In the genomic region with DNA sequence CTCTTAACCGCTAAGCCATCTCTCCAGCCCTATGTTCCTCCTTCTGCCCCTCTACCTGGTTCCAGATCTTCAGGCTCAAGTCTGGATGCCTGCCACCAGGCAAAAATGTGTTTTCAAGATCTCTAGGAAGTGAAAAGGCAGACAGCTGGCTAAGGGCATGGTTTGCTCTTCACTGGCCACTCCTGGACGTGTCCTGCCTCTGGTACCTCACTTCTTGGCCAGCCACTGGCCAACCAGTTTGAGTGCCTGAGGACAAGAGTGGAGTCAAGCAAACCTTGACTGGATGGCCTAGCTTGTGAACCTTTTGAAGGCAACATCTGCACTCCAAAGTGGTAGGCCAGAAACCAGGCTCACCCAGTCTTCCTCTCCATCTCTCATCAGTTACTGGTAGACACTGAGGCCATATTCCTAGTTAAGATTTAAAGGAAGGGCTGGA, we compare ENCODE assay signal across 9 mouse cellular contexts. TPM values are rescaled to one million over a fixed set of nuclear protein-coding genes. Genes with fewer than 3 reads are reported as not detected.
DNase-seq lines count a peak whose midpoint lies in the region; ATAC-seq and TF ChIP-seq lines count a peak whose summit lies in the region.
"Had no signal": no experiment of that assay in that cellular context is flagged by ENCODE, and none has a peak within 500 bp of the region (broad histone marks: within the 10 kb centered on the region; RNA-seq: fewer than 3 reads in every experiment).

No protein-coding gene starts in this region.

- peaks cover 17% of the 10 kb centered on the region for H3K36me3 ChIP-seq in neural tube, embryonic 15.5 days

- H3K9ac ChIP-seq in neural tube, embryonic 15.5 days (replicated peaks) = no peak overlapping the region
- H3K9ac ChIP-seq: limb, embryonic 12.5 days had no signal

- no peak for TF ChIP-seq CTCF in embryonic fibroblast, embryonic 13.5 days (IDR thresholded peaks at IDR 0.05; ENCODE audit: borderline replicate concordance, insufficient read depth, low read length)

- no peak overlapping the region for H3K4me3 ChIP-seq in embryonic fibroblast, embryonic 13.5 days (ENCODE audit: insufficient read depth, low read length)
- H3K4me3 ChIP-seq in neural tube, embryonic 15.5 days (replicated peaks) = no peak overlapping the region
- H3K4me3 ChIP-seq: limb, embryonic 12.5 days had no signal

- ATAC-seq in neural tube, embryonic 15.5 days (ENCODE audit: low FRiP score) = no peak

- H3K4me1 ChIP-seq in embryonic fibroblast, embryonic 13.5 days (ENCODE audit: control insufficient read depth, insufficient read depth, low read length) = no peaks in the 10 kb centered on the region
- peaks cover 15% of the 10 kb centered on the region for H3K4me1 ChIP-seq in neural tube, embryonic 15.5 days

- H3K27ac ChIP-seq in embryonic fibroblast, embryonic 13.5 days (ENCODE audit: insufficient read depth, low read length) = no peak overlapping the region
- H3K27ac ChIP-seq in neural tube, embryonic 15.5 days (replicated peaks) = 0 out of 2 replicates have a peak overlapping the region, but pooled peaks have one; percentile 33
- H3K27ac ChIP-seq: limb, embryonic 12.5 days had no signal

- peak; percentile 37 for DNase-seq in embryo, embryonic 9.5 days (ENCODE audit: extremely low spot score)
- DNase-seq in embryo, embryonic 10.5 days (ENCODE audit: low spot score) = no peak
- peak; percentile 64 for DNase-seq in lung, postnatal 10 days
- no peak for DNase-seq in lung, postnatal 36 days
- DNase-seq in frontal cortex, postnatal 36 days (ENCODE audit: low spot score in 2 of 2) = no peak
- no peak for DNase-seq in layer of hippocampus, postnatal 25 days (ENCODE audit: extremely low spot score in 1 of 2, low spot score in 1 of 2)

- TF ChIP-seq POLR2A in embryonic fibroblast, embryonic 13.5 days (IDR thresholded peaks at IDR 0.05; ENCODE audit: low read depth, low read length) = peak; percentile 45

- 83% methylated on average over 2 of the region's 2 CpGs for WGBS in neural tube, embryonic 15.5 days

- H3K27me3 ChIP-seq in neural tube, embryonic 15.5 days (replicated peaks) = no peaks in the 10 kb centered on the region
- H3K27me3 ChIP-seq: limb, embryonic 12.5 days had no signal

- H3K4me2 ChIP-seq in neural tube, embryonic 15.5 days = no peak overlapping the region
- H3K4me2 ChIP-seq: limb, embryonic 12.5 days had no signal

- no peaks in the 10 kb centered on the region for H3K9me3 ChIP-seq in neural tube, embryonic 15.5 days (replicated peaks)
- H3K9me3 ChIP-seq: limb, embryonic 12.5 days had no signal

RNA-seq across cellular contexts. Expression of a gene that starts 7.5 kb away (rescaled TPM):
- polyA plus RNA-seq in embryonic fibroblast, embryonic 13.5 days (2011; ENCODE audit: insufficient read length, low read depth, missing spikeins) = 50.8 and 58.6 TPM in 2 replicates
- 65.9 and 98.5 TPM in 2 replicates for polyA plus RNA-seq in neural tube, embryonic 15.5 days (2015; fragmentation: Nextera tagmentation; extraction: Ambion mirVana)
- total RNA-seq in layer of hippocampus, postnatal 25 days (2021) = 10 to 100 TPM; 14.0 to 16.9 TPM

RNA-seq across cellular contexts. Expression of a gene that starts 7.8 kb away (rescaled TPM):
- 339 and 513 TPM in 2 replicates for polyA plus RNA-seq in embryonic fibroblast, embryonic 13.5 days (2011; ENCODE audit: insufficient read length, low read depth, missing spikeins)
- 1,496 and 1,502 TPM in 2 replicates for polyA plus RNA-seq in neural tube, embryonic 15.5 days (2015; fragmentation: Nextera tagmentation; extraction: Ambion mirVana)
- 100 to 1,000 TPM; 281 to 291 TPM for total RNA-seq in layer of hippocampus, postnatal 25 days (2021)

RNA-seq across cellular contexts. Expression of a gene that starts 10.1 kb away (rescaled TPM):
- polyA plus RNA-seq in embryonic fibroblast, embryonic 13.5 days (2011; ENCODE audit: insufficient read length, low read depth, missing spikeins) = 16.9 and 18.8 TPM in 2 replicates
- 31.6 and 33.5 TPM in 2 replicates for polyA plus RNA-seq in neural tube, embryonic 15.5 days (2015; fragmentation: Nextera tagmentation; extraction: Ambion mirVana)
- 10 to 100 TPM; 19.6 to 23.2 TPM for total RNA-seq in layer of hippocampus, postnatal 25 days (2021)

RNA-seq across cellular contexts. Expression of a gene that starts 45.5 kb away (rescaled TPM):
- polyA plus RNA-seq in embryonic fibroblast, embryonic 13.5 days (2011; ENCODE audit: insufficient read length, low read depth, missing spikeins) = 1.3 and 2.1 TPM in 2 replicates
- 2.0 and 4.9 TPM in 2 replicates for polyA plus RNA-seq in neural tube, embryonic 15.5 days (2015; fragmentation: Nextera tagmentation; extraction: Ambion mirVana)
- total RNA-seq in layer of hippocampus, postnatal 25 days (2021) = 1 to 10 TPM; 5.2 to 6.5 TPM

RNA-seq across cellular contexts. Expression of a gene that starts 57.8 kb away (rescaled TPM):
- not detected in 2 replicates for polyA plus RNA-seq in embryonic fibroblast, embryonic 13.5 days (2011; ENCODE audit: insufficient read length, low read depth, missing spikeins)
- polyA plus RNA-seq in neural tube, embryonic 15.5 days (2015; fragmentation: Nextera tagmentation; extraction: Ambion mirVana) = 1.0 and 7.1 TPM in 2 replicates
- total RNA-seq in layer of hippocampus, postnatal 25 days (2021) = 1 to 10 TPM; 1.3 to 2.4 TPM

Comparison
In these comparisons a context has a peak if more than half of its experiments do, and no peak if none do; other contexts are left out.
1. DNase-seq: peak in embryo, embryonic 9.5 days (single experiment) and lung, postnatal 10 days (single experiment); none in embryo, embryonic 10.5 days (single experiment), lung, postnatal 36 days (single experiment), frontal cortex, postnatal 36 days (0 of 2) and layer of hippocampus, postnatal 25 days (0 of 2).